Mouse (Mus musculus) lung, postnatal 0 days (tissue): ENCODE measurements at regions not wholly inside any gene's neighbourhood (a gene's known extent, or its start where the extent isn't known, plus 50 kb on each side); places are given as distances from the start of the nearest gene placed in this dataset.

Source experiments
- ATAC-seq: fragments of 200-750 bp; cut with Nextera tagmentation; 2 replicates; pipeline ENCODE4 v1.8.0; 2017; ENCODE audit warnings: moderate library complexity
- DNase-seq: peaks from one replicate; pipeline ENCODE4 v3.0.0-alpha.2; 2016; ENCODE audit warnings: low spot score
- H3K27ac ChIP-seq: fragments of 300-500 bp; sonication (generic); 2 replicates; pipeline ENCODE4 v1.5.1; 2014; ENCODE audit warnings: antibody characterized with exemption, mild to moderate bottlenecking, low read length, mixed read lengths
- H3K27me3 ChIP-seq: fragments of 300-500 bp; sonication (generic); replicated peaks from 2 replicates; pipeline ENCODE4 v1.6.1; 2014; ENCODE audit warnings: low read length, mixed read lengths; ENCODE audit not compliant: insufficient read depth
- H3K36me3 ChIP-seq: fragments of 300-500 bp; sonication (generic); 2 replicates; pipeline ENCODE4 v1.6.1; 2014; ENCODE audit warnings: low read length, mixed read lengths; ENCODE audit not compliant: insufficient read depth
- H3K4me1 ChIP-seq: fragments of 300-500 bp; sonication (generic); 2 replicates; pipeline ENCODE4 v1.6.1; 2014; ENCODE audit warnings: antibody characterized with exemption, low read depth, low read length, mixed read lengths; ENCODE audit not compliant: insufficient read depth
- H3K4me2 ChIP-seq: fragments of 300-500 bp; sonication (generic); replicated peaks from 2 replicates; pipeline ENCODE4 v1.6.1; 2014; ENCODE audit warnings: low read depth, mild to moderate bottlenecking, low read length, moderate library complexity, mixed read lengths
- H3K4me3 ChIP-seq: fragments of 300-500 bp; sonication (generic); 2 replicates; pipeline ENCODE4 v1.5.1; 2014; ENCODE audit warnings: low read depth, low read length
- H3K9ac ChIP-seq: fragments of 300-500 bp; sonication (generic); replicated peaks from 2 replicates; pipeline ENCODE4 v1.6.1; 2014; ENCODE audit warnings: low read depth, mild to moderate bottlenecking
- H3K9me3 ChIP-seq: fragments of 300-500 bp; sonication (generic); 2 replicates; pipeline ENCODE4 v1.6.1; 2016; ENCODE audit warnings: low read length, mixed read lengths
- CTCF ChIP-seq: IDR thresholded peaks from 2 replicates; pipeline ENCODE4 v1.5.1; 2016; ENCODE audit warnings: antibody characterized with exemption, mild to moderate bottlenecking
- EP300 ChIP-seq: IDR thresholded peaks from 2 replicates; pipeline ENCODE4 v1.6.1; 2016; ENCODE audit warnings: antibody characterized with exemption, mild to moderate bottlenecking, control low read depth
- WGBS: fragments of 180-500 bp; shearing (Covaris S2); extraction: QIAGEN DNeasy Blood & Tissue Kit; methylation state at CpG from one replicate; pipeline ENCODE4 v1.1.7; 2014; 5-methylcytosine and 5-hydroxymethylcytosine counted together

GRCm38 (mm10) chr1:77258730-77259310, 256.1 kb downstream of the Epha4 start:
- no peaks in the 10 kb centered on the region for H3K4me1 ChIP-seq
- H3K4me2 ChIP-seq, result no peak overlapping the region
- ATAC-seq (peak; percentile 47), DNase-seq (peak; percentile 64)
- H3K36me3 ChIP-seq, result no peaks in the 10 kb centered on the region
- WGBS, result 37% methylated on average over 7 of the region's 7 CpGs
- TF ChIP-seq CTCF, result no peak
- TF ChIP-seq EP300, result no peak
- H3K9ac ChIP-seq, result no peak overlapping the region
- H3K27ac ChIP-seq, result no peak overlapping the region
- H3K9me3 ChIP-seq, result no peaks in the 10 kb centered on the region
- H3K27me3 ChIP-seq, result no peaks in the 10 kb centered on the region
- H3K4me3 ChIP-seq, result no peak overlapping the region

- TF ChIP-seq CTCF (no peak), EP300 (no peak)
- no peaks in the 10 kb centered on the region for H3K36me3 ChIP-seq
- H3K4me3 ChIP-seq, result no peak overlapping the region
- H3K27ac ChIP-seq, result no peak overlapping the region
- no peaks in the 10 kb centered on the region for H3K9me3 ChIP-seq
- WGBS, result 58% methylated on average over 11 of the region's 11 CpGs
- H3K4me2 ChIP-seq, result no peak overlapping the region
- no peaks in the 10 kb centered on the region for H3K4me1 ChIP-seq
- no peak for DNase-seq
- H3K9ac ChIP-seq, result no peak overlapping the region
- no peaks in the 10 kb centered on the region for H3K27me3 ChIP-seq
- ATAC-seq, result no peak
These were observed 255.1 kb downstream of the Epha4 start for GRCm38 (mm10) chr1:77259789-77260188.

GRCm38 (mm10) chr1:77261678-77262077, 253.2 kb downstream of the Epha4 start:
- 91% methylated on average over 4 of the region's 4 CpGs for WGBS
- no peak for DNase-seq
- TF ChIP-seq EP300 (no peak), CTCF (no peak)

GRCm38 (mm10) chr1:77265677-77266076, 249.2 kb downstream of the Epha4 start:
- 60% methylated on average over 8 of the region's 8 CpGs for WGBS
- Histone ChIP-seq H3K27ac (no peak overlapping the region), H3K36me3 (no peaks in the 10 kb centered on the region), H3K9me3 (no peaks in the 10 kb centered on the region), H3K4me2 (no peak overlapping the region), H3K9ac (no peak overlapping the region), H3K4me1 (no peaks in the 10 kb centered on the region), H3K4me3 (no peak overlapping the region), H3K27me3 (no peaks in the 10 kb centered on the region)
- ATAC-seq (no peak), DNase-seq (no peak)
- TF ChIP-seq CTCF (no peak), EP300 (no peak)

More at GRCm38 (mm10) chr1:77261678-77262077, 253.2 kb downstream of the Epha4 start:
- no peak for ATAC-seq
- Histone ChIP-seq H3K9me3 (no peaks in the 10 kb centered on the region), H3K9ac (no peak overlapping the region), H3K27ac (no peak overlapping the region), H3K36me3 (no peaks in the 10 kb centered on the region), H3K27me3 (no peaks in the 10 kb centered on the region), H3K4me3 (no peak overlapping the region), H3K4me2 (no peak overlapping the region), H3K4me1 (no peaks in the 10 kb centered on the region)

GRCm38 (mm10) chr1:77267311-77268003, 247.4 kb downstream of the Epha4 start:
- Histone ChIP-seq H3K9me3 (no peaks in the 10 kb centered on the region), H3K27ac (no peak overlapping the region), H3K27me3 (no peaks in the 10 kb centered on the region), H3K4me3 (no peak overlapping the region), H3K4me2 (no peak overlapping the region), H3K36me3 (no peaks in the 10 kb centered on the region), H3K4me1 (no peaks in the 10 kb centered on the region), H3K9ac (no peak overlapping the region)
- 51% methylated on average over 4 of the region's 4 CpGs for WGBS
- no peak for TF ChIP-seq EP300
- no peak for TF ChIP-seq CTCF
- DNase-seq (no peak), ATAC-seq (no peak)

- ATAC-seq, result no peak
- no peak for TF ChIP-seq EP300
- no peak for TF ChIP-seq CTCF
- WGBS, result 85% methylated on average over 9 of the region's 9 CpGs
These were observed 239.6 kb downstream of the Epha4 start for GRCm38 (mm10) chr1:77275297-77275696.

GRCm38 (mm10) chr1:77279566-77279965, 235.3 kb downstream of the Epha4 start:
- no peak overlapping the region for H3K27ac ChIP-seq
- no peak for TF ChIP-seq CTCF
- TF ChIP-seq EP300, result no peak
- WGBS, result 50% methylated on average over 7 of the region's 7 CpGs
- no peaks in the 10 kb centered on the region for H3K27me3 ChIP-seq
- H3K4me1 ChIP-seq, result no peaks in the 10 kb centered on the region
- no peak overlapping the region for H3K4me2 ChIP-seq
- H3K9me3 ChIP-seq, result no peaks in the 10 kb centered on the region
- no peak overlapping the region for H3K4me3 ChIP-seq
- DNase-seq, result no peak
- no peak overlapping the region for H3K9ac ChIP-seq
- no peak for ATAC-seq
- H3K36me3 ChIP-seq, result no peaks in the 10 kb centered on the region

More at GRCm38 (mm10) chr1:77275297-77275696, 239.6 kb downstream of the Epha4 start:
- H3K27ac ChIP-seq, result no peak overlapping the region
- DNase-seq, result no peak
- H3K27me3 ChIP-seq, result no peaks in the 10 kb centered on the region
- H3K9ac ChIP-seq, result no peak overlapping the region
- H3K9me3 ChIP-seq, result no peaks in the 10 kb centered on the region
- no peak overlapping the region for H3K4me2 ChIP-seq
- no peak overlapping the region for H3K4me3 ChIP-seq
- H3K36me3 ChIP-seq, result no peaks in the 10 kb centered on the region
- no peaks in the 10 kb centered on the region for H3K4me1 ChIP-seq
